Mouse (Mus musculus) adrenal gland (tissue): ENCODE results near the gene Car11.

Source experiments
- intact Hi-C: fragments of 180-260 bp; cut with DNase I; formaldehyde crosslinking; loops from one replicate; pipeline ENCODE4 v1.15.1; 2025

The Car11 gene

GRCm38 (mm10) chr7:45689099-45689498 is 10.5 kb upstream of the Car11 start:
- intact Hi-C loops: no loop called here

- intact Hi-C loops: no loop called here
These were observed 9.8 kb upstream of the Car11 start for GRCm38 (mm10) chr7:45689800-45690199.

GRCm38 (mm10) chr7:45692364-45692763 is 7.3 kb upstream of the Car11 start:
- intact Hi-C loops: no loop called here

GRCm38 (mm10) chr7:45693921-45694591 is 5.6 kb upstream of the Car11 start, which contains the start of gene Sec1:
Gene Sec1, minus strand, starts transcription at chr7:45694402.
- intact Hi-C loops: no loop called here

- intact Hi-C loops: no loop called here
These were observed 4.5 kb upstream of the Car11 start for GRCm38 (mm10) chr7:45695098-45695497.

- intact Hi-C loops: no loop called here
These were observed 1.7 kb upstream of the Car11 start for GRCm38 (mm10) chr7:45697894-45698293.

- intact Hi-C loops: no loop called here
These were observed 815 bp downstream of the Car11 start for GRCm38 (mm10) chr7:45700301-45701015.

GRCm38 (mm10) chr7:45701072-45701471 is 1.4 kb downstream of the Car11 start:
- intact Hi-C loops: no loop called here

- intact Hi-C loops: no loop called here
These were observed 2.0 kb downstream of the Car11 start for GRCm38 (mm10) chr7:45701607-45702006.

GRCm38 (mm10) chr7:45702316-45702715 is 2.7 kb downstream of the Car11 start:
- intact Hi-C loops: no loop called here

GRCm38 (mm10) chr7:45702809-45703520 is 3.3 kb downstream of the Car11 start:
- intact Hi-C loops: no loop called here

- intact Hi-C loops: no loop called here
These were observed 3.9 kb downstream of the Car11 start for GRCm38 (mm10) chr7:45703521-45704033.

GRCm38 (mm10) chr7:45704046-45704559 is 4.5 kb downstream of the Car11 start:
- intact Hi-C loops: no loop called here

- intact Hi-C loops: no loop called here
These were observed 5.2 kb downstream of the Car11 start, which contains the start of gene Dbp for GRCm38 (mm10) chr7:45704730-45705442. Gene Dbp, plus strand, starts transcription at chr7:45705088.

GRCm38 (mm10) chr7:45705443-45705864 is 5.8 kb downstream of the Car11 start:
- intact Hi-C loops: no loop called here

- intact Hi-C loops: no loop called here
These were observed 6.2 kb downstream of the Car11 start for GRCm38 (mm10) chr7:45705873-45706281.

GRCm38 (mm10) chr7:45706721-45707241 is 7.1 kb downstream of the Car11 start:
- intact Hi-C loops: no loop called here

GRCm38 (mm10) chr7:45707375-45707967 is 7.8 kb downstream of the Car11 start:
- intact Hi-C loops: no loop called here

GRCm38 (mm10) chr7:45708221-45708761 is 8.6 kb downstream of the Car11 start:
- intact Hi-C loops: no loop called here

- intact Hi-C loops: no loop called here
These were observed 9.4 kb downstream of the Car11 start for GRCm38 (mm10) chr7:45709036-45709435.
